Mouse (Mus musculus): ENCODE measurements around the gene Plau. TPM values are rescaled to one million over a fixed set of nuclear protein-coding genes. Genes with fewer than 3 reads are reported as not detected.

The Plau gene
- polyA plus RNA-seq (2016; fragmentation: Nextera tagmentation; extraction: Ambion mirVana), result 0.10 and 0.15 TPM in 2 replicates

- under 1% methylated on average over 30 of the region's 33 CpGs for WGBS
- H3K27ac ChIP-seq, result peak within 1 kb of the TSS; percentile 33; the same call in 1 of the 2 replicates
- ATAC-seq (ENCODE audit: low FRiP score), result peak; percentile 92
Measured at GRCm38 (mm10) chr14:20836171-20836904, at the start of gene Plau. Gene Plau (plus strand): TSS chr14:20836660.

GRCm38 (mm10) chr14:20788151-20788550, 48.3 kb upstream of the Plau start:
- H3K27me3 ChIP-seq, result no peaks in the 10 kb centered on the region
- no peaks in the 10 kb centered on the region for H3K9me3 ChIP-seq
- no peak for ATAC-seq (ENCODE audit: low FRiP score)
- no peak overlapping the region for H3K4me2 ChIP-seq
- no peak overlapping the region for H3K9ac ChIP-seq
- peaks cover 30% of the 10 kb centered on the region for H3K4me1 ChIP-seq
- H3K4me3 ChIP-seq (replicated peaks), result no peak overlapping the region
- H3K27ac ChIP-seq, result no peak overlapping the region
- H3K36me3 ChIP-seq (replicated peaks), result peaks cover 73% of the 10 kb centered on the region
- 84% methylated on average over 3 of the region's 3 CpGs for WGBS

More at GRCm38 (mm10) chr14:20836171-20836904, at the start of gene Plau:
- H3K4me1 ChIP-seq, result peaks cover 7% of the 10 kb centered on the region; the same call in 1 of the 2 replicates
- H3K36me3 ChIP-seq (replicated peaks), result no peaks in the 10 kb centered on the region
- H3K4me3 ChIP-seq (replicated peaks), result peak within 1 kb of the TSS; percentile 50
- H3K9me3 ChIP-seq, result no peaks in the 10 kb centered on the region
- peak within 1 kb of the TSS; percentile 73 for H3K9ac ChIP-seq
- peaks cover 29% of the 10 kb centered on the region for H3K27me3 ChIP-seq
- H3K4me2 ChIP-seq, result peak within 1 kb of the TSS; percentile 96

- Histone ChIP-seq H3K36me3 (replicated peaks) (peaks cover 67% of the 10 kb centered on the region), H3K27me3 (no peaks in the 10 kb centered on the region), H3K27ac (no peak overlapping the region), H3K9me3 (no peaks in the 10 kb centered on the region), H3K4me2 (no peak overlapping the region), H3K9ac (no peak overlapping the region), H3K4me1 (peaks cover 36% of the 10 kb centered on the region), H3K4me3 (replicated peaks) (no peak overlapping the region)
- 94% methylated on average over 4 of the region's 4 CpGs for WGBS
- ATAC-seq (ENCODE audit: low FRiP score), result no peak
Measured at GRCm38 (mm10) chr14:20789593-20789992, 46.9 kb upstream of the Plau start.

GRCm38 (mm10) chr14:20790445-20790844, 46.0 kb upstream of the Plau start:
- H3K9ac ChIP-seq, result no peak overlapping the region
- no peaks in the 10 kb centered on the region for H3K9me3 ChIP-seq
- 98% methylated on average over 5 of the region's 5 CpGs for WGBS
- H3K4me3 ChIP-seq (replicated peaks), result no peak overlapping the region
- no peak overlapping the region for H3K4me2 ChIP-seq
- H3K36me3 ChIP-seq (replicated peaks), result peaks cover 58% of the 10 kb centered on the region
- ATAC-seq (ENCODE audit: low FRiP score), result no peak
- no peaks in the 10 kb centered on the region for H3K27me3 ChIP-seq
- no peak overlapping the region for H3K27ac ChIP-seq
- peaks cover 42% of the 10 kb centered on the region for H3K4me1 ChIP-seq

- no peak for ATAC-seq (ENCODE audit: low FRiP score)
- H3K9me3 ChIP-seq, result no peaks in the 10 kb centered on the region
- H3K9ac ChIP-seq, result no peak overlapping the region
- WGBS, result 93% methylated on average over 6 of the region's 6 CpGs
- H3K27me3 ChIP-seq, result no peaks in the 10 kb centered on the region
- no peak overlapping the region for H3K4me2 ChIP-seq
- H3K4me3 ChIP-seq (replicated peaks), result no peak overlapping the region
- H3K4me1 ChIP-seq, result peaks cover 44% of the 10 kb centered on the region
- H3K36me3 ChIP-seq (replicated peaks), result peaks cover 53% of the 10 kb centered on the region
- H3K27ac ChIP-seq, result no peak overlapping the region
Measured at GRCm38 (mm10) chr14:20790996-20791395, 45.5 kb upstream of the Plau start.

GRCm38 (mm10) chr14:20791511-20792242, 44.8 kb upstream of the Plau start:
- H3K9me3 ChIP-seq, result no peaks in the 10 kb centered on the region
- peaks cover 46% of the 10 kb centered on the region for H3K36me3 ChIP-seq (replicated peaks)
- no peak overlapping the region for H3K27ac ChIP-seq
- no peak overlapping the region; the same call in 1 of the 2 replicates for H3K4me3 ChIP-seq (replicated peaks)
- no peak for ATAC-seq (ENCODE audit: low FRiP score)
- no peak overlapping the region for H3K4me2 ChIP-seq
- no peak overlapping the region for H3K9ac ChIP-seq
- peaks cover 43% of the 10 kb centered on the region for H3K4me1 ChIP-seq
- WGBS, result 88% methylated on average over 16 of the region's 16 CpGs
- H3K27me3 ChIP-seq, result no peaks in the 10 kb centered on the region

DNA sequence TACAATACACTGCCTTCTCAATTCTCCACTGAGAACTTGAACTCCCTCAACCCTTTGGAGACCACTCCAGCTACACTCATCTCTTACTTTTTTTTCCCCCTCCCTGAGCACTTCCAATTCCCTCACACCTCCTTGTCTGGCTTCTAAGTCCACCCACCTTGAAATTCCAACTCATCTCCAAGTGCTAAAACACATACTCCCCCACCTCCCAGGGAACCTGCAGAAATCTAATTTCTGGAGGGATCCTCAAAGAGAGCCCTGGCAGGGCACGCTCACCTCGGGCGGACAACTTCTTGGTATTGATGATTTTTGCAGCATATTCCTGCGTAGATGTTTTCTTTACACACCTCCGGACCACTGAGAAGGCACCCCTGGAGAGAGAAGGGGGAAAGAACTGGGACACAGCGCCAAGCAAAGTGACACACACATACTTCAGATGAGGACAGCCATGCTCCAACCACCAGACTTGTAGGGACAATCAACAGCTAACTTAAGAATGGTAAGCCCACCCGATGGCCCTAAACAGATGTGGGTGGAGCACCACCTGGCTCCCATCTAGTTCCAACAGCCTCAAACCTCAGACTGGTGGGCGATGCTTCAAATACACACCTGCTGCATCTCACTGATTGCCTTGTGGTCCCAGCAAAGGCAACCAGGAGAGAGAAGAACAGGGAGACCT, 44.1 kb upstream of the Plau start:
- ATAC-seq (ENCODE audit: low FRiP score), result no peak
- Histone ChIP-seq H3K9me3 (no peaks in the 10 kb centered on the region), H3K27me3 (no peaks in the 10 kb centered on the region), H3K9ac (peak overlapping the region; percentile 90), H3K4me3 (replicated peaks) (peak overlapping the region; percentile 92), H3K36me3 (replicated peaks) (peaks cover 42% of the 10 kb centered on the region), H3K4me1 (peaks cover 45% of the 10 kb centered on the region), H3K27ac (peak overlapping the region; percentile 84), H3K4me2 (peak overlapping the region; percentile 78)
- 70% methylated on average over 8 of the region's 8 CpGs for WGBS

DNA sequence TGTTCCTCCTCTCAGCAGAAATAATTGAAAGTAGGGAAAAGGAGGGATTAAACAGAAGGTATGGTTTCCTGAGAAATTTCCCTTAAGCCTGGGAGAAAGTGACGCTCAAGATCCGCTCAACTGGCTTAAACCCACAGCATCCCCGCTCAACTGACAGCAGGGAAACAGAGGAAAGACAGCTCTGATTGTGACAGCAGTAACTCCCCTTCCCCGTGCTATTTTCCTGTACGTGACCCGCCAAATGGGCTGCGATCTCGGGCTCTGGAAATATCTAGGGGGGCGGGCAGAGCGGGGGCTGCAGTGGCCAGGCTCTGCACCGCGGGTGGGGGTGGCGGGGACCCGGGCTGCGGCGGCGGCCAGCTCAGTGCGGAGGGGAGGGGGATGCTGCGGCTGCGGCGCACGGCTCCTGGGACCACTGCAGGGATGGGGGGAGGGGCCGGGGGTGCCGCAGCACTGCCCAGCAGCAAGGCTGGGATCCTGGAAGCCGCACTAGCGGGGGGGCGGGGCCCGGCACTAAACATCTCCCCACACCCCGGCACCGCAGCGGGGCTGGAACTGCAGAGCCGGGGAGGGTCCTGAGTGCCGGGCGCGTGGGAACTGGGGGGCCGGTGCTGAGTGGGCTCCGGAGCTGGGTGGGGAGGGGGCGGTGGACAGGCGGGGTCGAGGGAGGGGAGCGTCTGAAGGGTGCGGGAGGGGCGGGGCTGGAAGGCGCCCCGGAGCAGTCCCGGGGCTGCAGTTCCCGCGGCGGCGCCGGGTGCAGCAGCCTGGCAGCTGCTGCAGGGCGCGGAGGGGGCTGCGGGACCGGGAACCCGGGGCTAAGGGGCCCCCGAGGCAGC, 43.3 kb upstream of the Plau start:
- peaks cover 45% of the 10 kb centered on the region for H3K4me1 ChIP-seq

DNA sequence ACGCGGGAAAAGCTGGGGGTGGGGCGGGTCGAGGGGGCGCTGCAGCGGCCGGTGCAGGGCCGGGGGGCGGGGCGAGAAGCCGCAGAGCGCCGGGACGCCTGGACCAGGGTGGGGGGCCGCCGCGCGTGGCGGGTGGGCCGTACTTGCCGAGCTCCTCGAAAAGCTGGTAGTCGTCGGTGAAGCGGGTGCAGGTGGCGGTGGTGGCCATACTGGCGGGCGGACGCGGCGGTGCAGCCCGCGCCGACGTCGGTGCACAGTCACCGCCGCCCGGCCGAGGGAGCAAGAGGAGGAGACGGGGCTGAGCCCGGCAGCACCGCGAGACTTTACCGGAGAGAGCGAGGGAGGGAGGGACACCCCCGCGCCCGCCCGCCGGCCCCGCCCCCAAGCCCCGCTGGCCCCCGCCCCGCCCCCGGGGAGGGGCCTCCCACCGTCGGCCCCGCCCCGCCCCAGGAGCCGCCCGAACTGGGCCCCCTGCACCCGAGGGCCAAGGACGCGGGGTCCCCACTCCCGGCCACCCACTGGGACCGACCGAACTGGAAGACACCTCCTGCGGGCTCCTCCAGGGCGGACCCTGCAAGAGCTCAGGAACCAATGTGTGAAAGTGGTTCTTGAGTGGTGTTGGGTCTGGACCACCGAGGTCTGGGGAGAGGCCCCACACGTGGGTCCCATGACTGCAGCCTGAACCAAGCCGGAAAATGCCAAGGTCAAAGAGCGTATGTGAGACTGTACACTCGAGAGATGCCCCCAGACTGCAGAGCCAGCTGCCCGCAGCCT, 42.5 kb upstream of the Plau start, which contains the start of gene Camk2g:
TSS of gene Camk2g (minus strand) at position 331 of the 774 bp plus-strand sequence.
- Histone ChIP-seq H3K27me3 (0 out of 2 replicates have a peak, but pooled peaks cover 6% of the 10 kb centered on the region), H3K4me1 (peaks cover 45% of the 10 kb centered on the region), H3K9ac (peak within 1 kb of the TSS; percentile 90), H3K4me3 (replicated peaks) (peak within 1 kb of the TSS; percentile 92), H3K9me3 (no peaks in the 10 kb centered on the region), H3K36me3 (replicated peaks) (peaks cover 27% of the 10 kb centered on the region), H3K4me2 (peak within 1 kb of the TSS; percentile 78), H3K27ac (peak within 1 kb of the TSS; percentile 84)
- under 1% methylated on average over 39 of the region's 76 CpGs for WGBS
- peak; percentile 88 for ATAC-seq (ENCODE audit: low FRiP score)

More for the DNA sequence above, 43.3 kb upstream of the Plau start:
- Histone ChIP-seq H3K27ac (peak overlapping the region; percentile 84), H3K36me3 (replicated peaks) (peaks cover 35% of the 10 kb centered on the region), H3K4me3 (replicated peaks) (peak overlapping the region; percentile 92), H3K4me2 (peak overlapping the region; percentile 78), H3K9me3 (no peaks in the 10 kb centered on the region), H3K27me3 (0 out of 2 replicates have a peak, but pooled peaks cover 2% of the 10 kb centered on the region), H3K9ac (peak overlapping the region; percentile 90)
- peak; percentile 79 for ATAC-seq (ENCODE audit: low FRiP score)
- under 1% methylated on average over 48 of the region's 57 CpGs for WGBS

DNA sequence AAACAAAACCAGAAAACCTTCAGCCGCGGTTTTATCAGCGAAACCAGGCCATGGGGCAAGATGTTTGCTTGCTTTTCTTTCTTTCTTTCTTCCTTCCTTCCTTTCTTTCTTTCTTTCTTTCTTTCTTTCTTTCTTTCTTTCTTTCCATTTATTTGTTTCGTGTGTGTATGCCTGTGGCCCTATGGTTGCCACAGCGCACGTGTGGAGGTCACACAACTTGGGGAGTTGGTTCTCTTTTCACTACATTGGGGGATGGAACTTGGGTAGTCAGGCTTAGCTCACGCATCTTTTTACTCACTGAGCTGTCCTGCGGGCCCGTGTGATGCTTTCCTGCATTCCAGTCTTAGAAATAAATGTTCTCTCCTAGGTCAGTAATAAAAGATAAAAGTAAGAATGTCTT, 41.9 kb upstream of the Plau start:
- H3K27ac ChIP-seq, result peak overlapping the region; percentile 84; the same call in 1 of the 2 replicates
- 7% methylated on average over 9 of the region's 9 CpGs for WGBS
- no peak for ATAC-seq (ENCODE audit: low FRiP score)
- H3K4me2 ChIP-seq, result peak overlapping the region; percentile 78
- H3K27me3 ChIP-seq, result 0 out of 2 replicates have a peak, but pooled peaks cover 6% of the 10 kb centered on the region
- H3K4me1 ChIP-seq, result peaks cover 45% of the 10 kb centered on the region
- peaks cover 21% of the 10 kb centered on the region for H3K36me3 ChIP-seq (replicated peaks)
- H3K9me3 ChIP-seq, result no peaks in the 10 kb centered on the region
- peak overlapping the region; percentile 92 for H3K4me3 ChIP-seq (replicated peaks)
- H3K9ac ChIP-seq, result peak overlapping the region; percentile 90; the same call in 1 of the 2 replicates
